Mouse (Mus musculus) left cerebral cortex, postnatal 36 days (tissue): Measurements from ENCODE around the gene Ang6. TPM values are rescaled to one million over a fixed set of nuclear protein-coding genes. Genes with fewer than 3 reads are reported as not detected.
"Not testable (repeated sequence)": the region's sequence is repeated elsewhere in the genome, so short reads cannot be mapped to it uniquely, and the experiment has no call there.

Source experiments
- DNase-seq, 2 experiments: peaks; one replicate each; pipeline ENCODE4 v3.0.0; 2021 to 2022; ENCODE audit warnings: low spot score in 2 of 2, mixed read lengths in 1 of 2
- intact Hi-C: fragments of 180-260 bp; cut with DNase I; formaldehyde crosslinking; loops from one replicate; pipeline ENCODE4 v1.15.1; 2025
- total RNA-seq, 2 experiments: library from RNA; stranded (reverse); gene quantifications; 2 replicates each; pipeline ENCODE4 v1.2.3; 2021

Ang6 gene
- not detected for total RNA-seq

DNA sequence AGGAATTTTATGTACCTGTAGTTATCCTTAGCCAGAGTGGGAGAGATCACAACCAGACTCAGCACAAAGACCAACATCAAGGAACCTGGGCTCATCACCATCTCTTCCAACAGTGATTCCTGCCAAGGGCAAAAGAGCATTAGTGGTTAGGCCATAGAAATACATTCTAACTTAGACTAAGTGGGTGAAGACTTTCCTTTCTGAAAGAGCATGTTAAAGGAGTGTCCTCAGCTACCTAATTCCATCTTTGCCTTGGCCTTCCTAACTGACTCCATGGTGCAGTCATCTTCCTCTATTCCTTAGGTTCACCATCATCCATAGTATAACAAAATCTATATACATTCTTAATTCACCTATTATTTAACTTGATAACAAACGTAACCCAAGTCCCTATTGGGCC lies at the start of gene Ang6:
Gene Ang6, minus strand, starts transcription at position 101 of the 400 bp plus-strand sequence.
- intact Hi-C loops = loop anchor here (5.0 kb wide), 1 partner anchor 40 kb away; no protein-coding TSS in a partner anchor

GRCm38 (mm10) chr14:44046567-44046966 lies 44.5 kb upstream of the Ang6 start:
- intact Hi-C loops, DNase-seq: not testable (repeated sequence)

More for the DNA sequence above, at the start of gene Ang6:
- no peak for DNase-seq

- DNase-seq, intact Hi-C loops: not testable (repeated sequence)
Observed at GRCm38 (mm10) chr14:44031828-44032227, 29.8 kb upstream of the Ang6 start.

DNA sequence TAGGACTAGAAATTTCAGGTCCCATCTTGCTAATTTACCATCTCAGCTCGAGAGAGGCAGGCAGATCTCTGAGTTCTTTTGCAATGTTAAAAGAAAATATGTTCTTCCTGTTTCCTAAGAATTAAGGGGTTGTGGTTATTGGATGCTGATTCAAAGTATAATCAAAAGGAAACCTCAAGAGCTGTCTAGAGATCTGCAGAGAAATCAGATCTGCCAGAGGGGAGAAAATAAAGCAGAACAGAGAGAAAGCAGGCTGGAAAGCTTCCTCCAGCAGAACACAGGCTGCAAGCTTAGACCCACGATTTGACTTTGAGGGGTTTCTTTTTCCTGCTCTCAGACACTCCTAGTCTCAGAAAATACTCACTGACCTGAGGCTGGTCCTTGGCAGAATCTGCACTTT lies 7.6 kb upstream of the Ang6 start:
- DNase-seq, intact Hi-C loops: not testable (repeated sequence)

- DNase-seq, intact Hi-C loops: not testable (repeated sequence)
Observed at GRCm38 (mm10) chr14:44008021-44008420, 6.0 kb upstream of the Ang6 start.

GRCm38 (mm10) chr14:44001600-44001999 lies 469 bp downstream of the Ang6 start:
- intact Hi-C loops = loop anchor here (5.0 kb wide), 1 partner anchor 39 kb away; no protein-coding TSS in a partner anchor
- no peak for DNase-seq

- DNase-seq, intact Hi-C loops: not testable (repeated sequence)
Observed at GRCm38 (mm10) chr14:43998455-43999000, 3.5 kb downstream of the Ang6 start.

- peak; percentile 57 to 74 for DNase-seq
- intact Hi-C loops = loop anchor here (10.0 kb wide), 1 partner anchor 53 kb away; no protein-coding TSS in a partner anchor
Observed at GRCm38 (mm10) chr14:43987404-43987803, 14.7 kb downstream of the Ang6 start.

GRCm38 (mm10) chr14:43986147-43986546 lies 15.9 kb downstream of the Ang6 start:
- intact Hi-C loops = loop anchor here (10.0 kb wide), 1 partner anchor 51 kb away; no protein-coding TSS in a partner anchor
- no peak for DNase-seq

- DNase-seq = peak; percentile 28 to 43
- intact Hi-C loops = loop anchor here (10.0 kb wide), 1 partner anchor 49 kb away; no protein-coding TSS in a partner anchor
Observed at GRCm38 (mm10) chr14:43983897-43984296, 18.2 kb downstream of the Ang6 start.

DNA sequence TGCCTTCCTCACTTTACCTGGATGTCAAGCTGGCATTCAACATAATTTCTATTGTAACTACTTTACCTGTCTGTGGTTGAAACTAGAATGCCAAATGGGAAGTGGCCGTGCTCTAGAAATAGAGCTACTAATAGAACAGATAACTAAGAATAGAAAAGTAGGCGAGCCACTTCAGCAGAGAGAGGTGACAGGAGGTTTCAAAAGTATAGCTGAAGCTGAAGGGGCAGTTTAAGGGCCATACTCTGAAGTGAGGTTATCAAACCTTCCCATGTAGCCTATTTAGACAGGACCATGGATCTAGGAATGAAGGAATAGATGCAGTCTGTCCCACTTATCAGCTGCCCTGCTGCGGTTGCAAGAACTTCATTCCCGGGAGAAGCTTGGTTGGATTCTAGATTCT lies 18.6 kb downstream of the Ang6 start:
- DNase-seq = no peak
- intact Hi-C loops = loop anchor here (10.0 kb wide), 1 partner anchor 49 kb away; no protein-coding TSS in a partner anchor

GRCm38 (mm10) chr14:43956769-43957168 lies 45.3 kb downstream of the Ang6 start, which contains the start of gene Ang5:
Ang5 (plus strand) TSS chr14:43957069.
- DNase-seq, intact Hi-C loops: not testable (repeated sequence)

DNA sequence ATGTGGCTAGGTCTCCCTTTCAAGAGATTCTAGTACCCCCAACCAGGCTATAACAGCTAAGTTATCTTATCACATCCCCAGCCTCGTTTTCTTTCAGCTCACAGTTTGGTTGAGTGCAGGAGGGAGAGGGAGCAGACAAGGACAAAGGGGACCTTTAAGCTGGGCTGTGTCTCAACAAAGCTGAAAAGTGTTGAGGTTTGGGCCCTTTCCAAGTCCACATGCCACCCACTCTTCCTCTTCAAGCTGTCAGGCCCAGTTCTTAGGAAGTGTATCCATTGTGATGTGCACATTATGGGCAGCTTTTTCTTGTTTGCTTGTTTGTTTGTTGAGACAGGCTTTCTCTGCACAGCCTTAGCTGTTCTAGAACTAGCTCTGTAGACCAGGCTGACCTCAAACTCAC lies 47.0 kb downstream of the Ang6 start:
- DNase-seq, intact Hi-C loops: not testable (repeated sequence)

GRCm38 (mm10) chr14:43953382-43953781 lies 48.7 kb downstream of the Ang6 start:
- intact Hi-C loops, DNase-seq: not testable (repeated sequence)

Other genes starting within 250 kb of the Ang6 start
- not detected for gene Gm8180, start 217.5 kb downstream of the Ang6 start, total RNA-seq
- not detected for gene Ear1, start 126.8 kb downstream of the Ang6 start, total RNA-seq
- not detected for gene Ear10, start 78.7 kb downstream of the Ang6 start, total RNA-seq
- gene Gm8113, start 76.9 kb downstream of the Ang6 start, total RNA-seq = not detected
- not detected for gene Ang5, start 45.2 kb downstream of the Ang6 start, total RNA-seq
- under 1 TPM; 0.47 to 0.79 TPM for gene Ear2, start 100.4 kb upstream of the Ang6 start, total RNA-seq
- gene Gm3327, start 121.6 kb upstream of the Ang6 start, total RNA-seq = not detected
- gene Gm8212, start 195.4 kb upstream of the Ang6 start, total RNA-seq = not detected
- not detected for gene 4930503E14Rik, start 211.0 kb upstream of the Ang6 start, total RNA-seq